Mouse (Mus musculus): ENCODE measurements around the gene Tomm70a.

GRCm38 (mm10) chr16:57130752-57131400, 9.4 kb downstream of the Tomm70a start:
- TF ChIP-seq POLR2A (IDR thresholded peaks at IDR 0.05; ENCODE audit: borderline replicate concordance, extremely low read depth, low read depth, low read length) (no peak), CTCF (IDR thresholded peaks at IDR 0.05; ENCODE audit: insufficient read depth, low read length) (no peak)

All from lung, adult 2 months (tissue).